Mouse (Mus musculus) MEL (cell line): ENCODE measurements around the gene Vav3. TPM values are rescaled to one million over a fixed set of nuclear protein-coding genes. Genes with fewer than 3 reads are reported as not detected.

ENCODE experiments used
- DNase-seq: peaks from one replicate; pipeline ENCODE4 v3.0.0; 2011; ENCODE audit warnings: low read depth, low spot score
- H3K27ac ChIP-seq: 2 replicates; pipeline ENCODE4 v1.5.1; 2012; ENCODE audit warnings: low read depth, mild to moderate bottlenecking, control low read depth, low read length, moderate library complexity; ENCODE audit not compliant: control insufficient read depth
- H3K27me3 ChIP-seq, 2 experiments: fragments of 150-350 bp in 1 of 2; sonication (generic) in 1 of 2; 2 replicates each; pipeline ENCODE4 v1.6.1; 2012; ENCODE audit warnings: low read length in 2 of 2, mild to moderate bottlenecking in 2 of 2, improper control_type of control experiment in 1 of 2, moderate library complexity in 1 of 2; ENCODE audit not compliant: insufficient read depth in 2 of 2, control insufficient read depth in 1 of 2
- H3K36me3 ChIP-seq, 2 experiments: 2 replicates each; pipeline ENCODE4 v1.6.1; 2012 to 2014; ENCODE audit warnings: low read length in 2 of 2, improper control_type of control experiment in 1 of 2, inconsistent platforms in 1 of 2, mild to moderate bottlenecking in 1 of 2; ENCODE audit not compliant: insufficient read depth in 2 of 2, control insufficient read depth in 1 of 2
- H3K4me1 ChIP-seq, 2 experiments: fragments of 150-350 bp in 1 of 2; sonication (generic) in 1 of 2; 2 replicates each; pipeline ENCODE4 v1.6.1; 2012; ENCODE audit warnings: low read length in 2 of 2, improper control_type of control experiment in 1 of 2, mild to moderate bottlenecking in 1 of 2; ENCODE audit not compliant: insufficient read depth in 2 of 2, control insufficient read depth in 1 of 2
- H3K4me3 ChIP-seq, 2 experiments: fragments of 150-350 bp in 1 of 2; sonication (generic) in 1 of 2; 2 replicates each; pipeline ENCODE4 v1.5.1; 2012; ENCODE audit warnings: low read depth in 2 of 2, low read length in 2 of 2, mild to moderate bottlenecking in 2 of 2, moderate library complexity in 2 of 2, control low read depth in 1 of 2, improper control_type of control experiment in 1 of 2; ENCODE audit not compliant: control insufficient read depth in 1 of 2, insufficient read depth in 1 of 2
- H3K79me2 ChIP-seq: 2 replicates; pipeline ENCODE4 v1.6.1; 2012; ENCODE audit warnings: mild to moderate bottlenecking, low read length, moderate library complexity; ENCODE audit not compliant: control insufficient read depth, poor library complexity, insufficient read depth
- H3K9ac ChIP-seq: 2 replicates; pipeline ENCODE4 v1.6.1; 2012; ENCODE audit warnings: low read depth, mild to moderate bottlenecking, control low read depth, low read length, moderate library complexity; ENCODE audit not compliant: control insufficient read depth, poor library complexity, severe bottlenecking
- H3K9me3 ChIP-seq: fragments of 150-350 bp; sonication (generic); replicated peaks from 2 replicates; pipeline ENCODE4 v1.6.1; 2012; ENCODE audit warnings: mild to moderate bottlenecking, low read length, improper control_type of control experiment, moderate library complexity; ENCODE audit not compliant: insufficient read depth
- BHLHE40 ChIP-seq: IDR thresholded peaks from 2 replicates; pipeline ENCODE4 v1.6.1; 2012; ENCODE audit warnings: low read depth, mild to moderate bottlenecking, inconsistent platforms, low read length, improper control_type of control experiment, borderline replicate concordance
- CHD1 ChIP-seq: IDR thresholded peaks from 2 replicates; pipeline ENCODE4 v1.6.1; 2012; ENCODE audit warnings: low read depth, mild to moderate bottlenecking, inconsistent platforms, low read length, improper control_type of control experiment
- ELF1 ChIP-seq: IDR thresholded peaks from 2 replicates; pipeline ENCODE4 v1.6.1; 2014; ENCODE audit warnings: low read depth, mild to moderate bottlenecking, inconsistent platforms, low read length, improper control_type of control experiment, moderate library complexity
- EP300 ChIP-seq, 2 experiments: IDR thresholded peaks; 2 replicates each; pipeline ENCODE4 v1.6.1; 2011; ENCODE audit warnings: improper control_type of control experiment in 2 of 2, low read length in 2 of 2, low read depth in 1 of 2, mild to moderate bottlenecking in 1 of 2
- GATA1 ChIP-seq: IDR thresholded peaks from 2 replicates; pipeline ENCODE4 v1.6.1; 2011; ENCODE audit warnings: low read depth, low read length, improper control_type of control experiment
- JUND ChIP-seq: IDR thresholded peaks from 2 replicates; pipeline ENCODE4 v1.6.1; 2011; ENCODE audit warnings: low read depth, mild to moderate bottlenecking, improper control_type of control experiment, low read length
- KAT2A ChIP-seq: conservative IDR thresholded peaks from 2 replicates; pipeline ENCODE4 v1.6.1; 2012; ENCODE audit warnings: low read depth, low read length, improper control_type of control experiment, inconsistent platforms
- MAZ ChIP-seq: IDR thresholded peaks from 2 replicates; pipeline ENCODE4 v1.6.1; 2012; ENCODE audit warnings: low read depth, mild to moderate bottlenecking, inconsistent platforms, low read length, improper control_type of control experiment
- MEF2A ChIP-seq: IDR thresholded peaks from 2 replicates; pipeline ENCODE4 v1.6.1; 2014; ENCODE audit warnings: low read depth, mild to moderate bottlenecking, inconsistent platforms, low read length, improper control_type of control experiment; ENCODE audit not compliant: poor library complexity, insufficient replicate concordance, severe bottlenecking; ENCODE audit errors: extremely low read depth
- NELFE ChIP-seq: IDR thresholded peaks from 2 replicates; pipeline ENCODE4 v1.6.1; 2011; ENCODE audit warnings: low read depth, low read length, improper control_type of control experiment
- POLR2A ChIP-seq, 2 experiments: IDR thresholded peaks; 2 replicates each; pipeline ENCODE4 v1.6.1; 2011 to 2012; ENCODE audit warnings: low read length in 2 of 2, mild to moderate bottlenecking in 2 of 2, control low read depth in 1 of 2, improper control_type of control experiment in 1 of 2, low read depth in 1 of 2, moderate library complexity in 1 of 2; ENCODE audit not compliant: control insufficient read depth in 1 of 2, insufficient read depth in 1 of 2, poor library complexity in 1 of 2
- RAD21 ChIP-seq: IDR thresholded peaks from 2 replicates; pipeline ENCODE4 v1.6.1; 2011; ENCODE audit warnings: mild to moderate bottlenecking, low read depth, low read length, improper control_type of control experiment
- SIN3A ChIP-seq: IDR thresholded peaks from 2 replicates; pipeline ENCODE4 v1.6.1; 2012; ENCODE audit warnings: low read length, improper control_type of control experiment, inconsistent platforms
- TBP ChIP-seq: IDR thresholded peaks from 2 replicates; pipeline ENCODE4 v1.8.0; 2011; ENCODE audit warnings: low read depth, low read length, improper control_type of control experiment
- USF1 ChIP-seq: IDR thresholded peaks from 2 replicates; pipeline ENCODE4 v1.6.1; 2014; ENCODE audit warnings: low read depth, mild to moderate bottlenecking, inconsistent platforms, low read length, improper control_type of control experiment, moderate library complexity
- polyA plus RNA-seq, 2 experiments: library from polyadenylated mRNA; stranded (reverse) in 1 of 2; unstranded in 1 of 2; fragments of >175 nt in 1 of 2; fragments of >200 nt in 1 of 2; gene quantifications; 2 replicates each; pipeline versions ENCODE4 v1.2.1 to v1.2.4; 2012; ENCODE audit warnings: low replicate concordance in 2 of 2, low read depth in 1 of 2; ENCODE audit not compliant: insufficient read length in 2 of 2, insufficient read depth in 1 of 2, missing spikeins in 1 of 2
- total RNA-seq: library from RNA; depleted of rRNA; stranded (reverse); fragments of 300-350 nt; gene quantifications from 2 replicates; pipeline ENCODE4 v1.2.3, GENCODE M21; 2012

Vav3 gene
- total and polyA plus RNA-seq, 3 experiments: not detected

- Histone ChIP-seq H3K79me2 (no peaks in the 10 kb centered on the region), H3K27ac (no peak overlapping the region), H3K9ac (no peak overlapping the region)
These were observed 204.2 kb downstream of the Vav3 start for GRCm38 (mm10) chr3:109544476-109545221.

DNA sequence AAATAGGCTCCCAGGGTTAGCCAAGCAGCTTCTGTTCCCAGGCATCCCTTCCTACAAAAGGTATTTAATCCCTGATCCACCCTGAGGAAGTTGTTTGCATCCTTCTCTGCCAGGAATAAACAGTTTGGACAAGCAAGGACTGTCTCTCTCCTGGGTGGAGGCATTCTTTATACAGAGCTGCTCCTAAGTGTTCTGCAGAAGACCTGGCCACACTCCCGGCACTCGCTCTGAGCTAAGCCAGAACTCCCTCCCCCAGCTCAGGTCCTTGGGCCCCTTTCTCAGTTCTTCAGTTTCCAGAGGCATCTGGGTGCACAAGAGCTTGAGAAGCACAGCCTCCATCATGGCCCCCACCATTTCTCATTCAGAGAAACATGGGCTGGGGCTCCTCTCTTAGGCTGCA is 216.9 kb downstream of the Vav3 start:
- no peak overlapping the region for H3K27ac ChIP-seq
- H3K79me2 ChIP-seq: no peaks in the 10 kb centered on the region
- H3K4me3 ChIP-seq: no peak overlapping the region
- H3K9me3 ChIP-seq: no peaks in the 10 kb centered on the region
- DNase-seq: no peak
- no peak overlapping the region for H3K9ac ChIP-seq
- no peaks in the 10 kb centered on the region for H3K36me3 ChIP-seq
- no peaks in the 10 kb centered on the region for H3K4me1 ChIP-seq
- no peaks in the 10 kb centered on the region; a peak in 1 of 4 replicates for H3K27me3 ChIP-seq
- TF ChIP-seq KAT2A (no peak), MAZ (no peak), CHD1 (no peak), POLR2A (IDR thresholded peaks at IDR 0.05; ENCODE audit: control insufficient read depth in 1 of 2, insufficient read depth in 1 of 2, low read depth in 1 of 2, low read length in 2 of 2, poor library complexity in 1 of 2) (no peak), ELF1 (no peak), SIN3A (no peak), TBP (no peak), GATA1 (no peak), NELFE (no peak), MEF2A (no peak)

More at GRCm38 (mm10) chr3:109544476-109545221, 204.2 kb downstream of the Vav3 start:
- H3K36me3 ChIP-seq: no peaks in the 10 kb centered on the region
- peaks cover 0 to 2% of the 10 kb centered on the region in 2 experiments; a peak in 1 of 4 replicates for H3K27me3 ChIP-seq
- H3K9me3 ChIP-seq: no peaks in the 10 kb centered on the region
- H3K4me1 ChIP-seq: no peaks in the 10 kb centered on the region
- H3K4me3 ChIP-seq: no peak overlapping the region
- DNase-seq: no peak
- TF ChIP-seq RAD21 (no peak), MEF2A (no peak), BHLHE40 (no peak), SIN3A (no peak), MAZ (no peak), USF1 (no peak), EP300 (IDR thresholded peaks at IDR 0.05; ENCODE audit: low read depth in 1 of 2, low read length in 2 of 2) (no peak), JUND (no peak)
